Mouse (Mus musculus): ENCODE measurements around the gene Vgf.

DNA sequence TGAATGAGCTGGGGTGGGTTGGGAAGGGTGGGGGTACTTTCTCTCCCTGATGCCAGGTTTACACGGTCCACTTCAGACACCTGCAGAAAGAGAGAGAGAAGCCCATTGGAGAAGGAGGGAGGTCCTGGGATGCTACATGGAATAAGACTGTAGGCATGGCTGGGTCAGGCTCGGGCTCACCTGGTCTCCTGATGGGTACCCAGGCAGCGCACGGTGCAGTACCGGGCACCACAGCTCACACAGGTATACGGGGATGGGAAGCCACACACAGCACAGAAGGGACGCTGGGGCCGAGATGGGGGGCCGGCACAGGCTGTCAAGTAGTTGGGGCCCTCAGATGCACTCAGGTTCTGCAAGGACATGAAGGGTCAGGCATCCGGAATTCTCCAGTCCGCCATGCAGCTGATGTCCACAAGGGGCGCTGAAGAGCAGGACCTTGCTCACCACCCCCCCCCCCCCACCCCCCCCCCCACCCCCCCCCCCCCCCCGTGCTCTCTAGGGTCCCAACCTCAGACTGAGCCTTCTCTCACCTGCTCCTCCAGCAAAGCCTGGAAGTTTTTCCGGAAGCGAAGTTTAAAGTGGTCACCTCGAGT, 43.8 kb upstream of the Vgf start:
- peak; percentile 42; the same call in 1 of the 2 replicates for TF ChIP-seq CTCF (IDR thresholded peaks at IDR 0.05; ENCODE audit: extremely low read depth, insufficient read length, insufficient replicate concordance, low read depth, low read length)
- no peak for TF ChIP-seq POLR2A (IDR thresholded peaks at IDR 0.05; ENCODE audit: low read depth, low read length)

All from small intestine, adult 2 months (tissue).